Mouse (Mus musculus): ENCODE results near the gene Ankrd35. TPM values are rescaled to one million over a fixed set of nuclear protein-coding genes. Genes with fewer than 3 reads are reported as not detected.

The Ankrd35 gene
- polyA plus RNA-seq, 1 experiment from 2014 or later, result 5.5 TPM

DNA sequence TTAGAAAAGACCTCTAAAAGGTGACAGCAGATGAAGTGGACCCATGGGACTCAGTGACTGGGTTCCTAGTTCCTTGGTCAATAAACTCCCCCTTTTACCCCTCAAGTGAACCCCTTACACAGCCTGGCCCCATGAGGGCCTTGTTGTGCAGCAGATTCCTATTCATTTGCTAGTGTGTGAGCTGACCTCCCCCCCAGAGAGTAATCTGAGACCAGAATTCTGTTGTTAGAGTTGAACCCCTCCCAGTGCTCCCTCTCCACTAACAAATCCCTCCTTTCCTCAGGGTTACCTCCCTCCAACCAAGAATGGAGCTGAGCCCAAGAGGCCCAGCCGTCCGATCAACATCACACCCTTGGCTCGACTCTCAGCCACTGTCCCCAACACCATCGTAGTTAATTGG lies 31.1 kb downstream of the Ankrd35 start:
- no peaks in the 10 kb centered on the region for H3K27me3 ChIP-seq (ENCODE audit: control insufficient read depth, insufficient read depth, low read length)
- no peaks in the 10 kb centered on the region for H3K9me3 ChIP-seq (ENCODE audit: control insufficient read depth, low read length)
- no peak overlapping the region for H3K4me3 ChIP-seq (ENCODE audit: low read depth, low read length)
- TF ChIP-seq CTCF (IDR thresholded peaks at IDR 0.05; ENCODE audit: low read depth) (no peak), EP300 (optimal IDR thresholded peaks at IDR 0.05) (no peak)
- H3K4me2 ChIP-seq (replicated peaks; ENCODE audit: low read depth), result no peak overlapping the region
- no peak for DNase-seq (ENCODE audit: low spot score)
- H3K27ac ChIP-seq (replicated peaks), result no peak overlapping the region
- no peak overlapping the region for H3K9ac ChIP-seq (ENCODE audit: low read length)
- 90% methylated on average over 4 of the region's 4 CpGs for WGBS
- H3K36me3 ChIP-seq (ENCODE audit: control insufficient read depth, insufficient read depth, low read length), result peaks cover 28% of the 10 kb centered on the region
- H3K4me1 ChIP-seq (replicated peaks; ENCODE audit: control insufficient read depth, insufficient read depth), result no peaks in the 10 kb centered on the region; the same call in 1 of the 2 replicates
- ATAC-seq (ENCODE audit: low FRiP score, low TSS enrichment), result no peak

DNA sequence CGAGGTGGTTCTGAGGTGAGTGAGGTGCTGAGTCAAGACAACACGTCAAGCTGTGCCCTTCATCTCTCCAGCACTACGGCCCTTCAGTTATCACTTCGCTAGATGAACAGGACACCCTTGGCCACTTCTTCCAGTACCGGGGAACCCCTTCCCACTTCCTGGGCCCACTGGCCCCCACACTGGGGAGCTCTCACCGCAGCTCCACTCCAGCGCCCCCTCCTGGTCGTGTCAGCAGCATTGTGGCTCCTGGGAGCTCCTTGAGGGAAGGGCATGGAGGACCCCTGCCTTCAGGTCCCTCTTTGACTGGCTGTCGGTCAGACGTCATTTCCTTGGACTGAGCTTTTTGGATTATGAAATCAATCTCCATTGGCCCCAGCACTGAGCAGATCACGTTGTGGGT lies 34.8 kb downstream of the Ankrd35 start:
- no peak overlapping the region for H3K4me3 ChIP-seq (ENCODE audit: low read depth, low read length)
- H3K4me1 ChIP-seq (replicated peaks; ENCODE audit: control insufficient read depth, insufficient read depth), result no peaks in the 10 kb centered on the region
- no peaks in the 10 kb centered on the region for H3K27me3 ChIP-seq (ENCODE audit: control insufficient read depth, insufficient read depth, low read length)
- TF ChIP-seq EP300 (optimal IDR thresholded peaks at IDR 0.05) (no peak), CTCF (IDR thresholded peaks at IDR 0.05; ENCODE audit: low read depth) (peak; percentile 68)
- 69% methylated on average over 11 of the region's 11 CpGs for WGBS
- DNase-seq (ENCODE audit: low spot score) (peak; percentile 39), ATAC-seq (ENCODE audit: low FRiP score, low TSS enrichment) (no peak)
- H3K9ac ChIP-seq (ENCODE audit: low read length), result no peak overlapping the region
- H3K36me3 ChIP-seq (ENCODE audit: control insufficient read depth, insufficient read depth, low read length), result peaks cover 28% of the 10 kb centered on the region
- H3K9me3 ChIP-seq (ENCODE audit: control insufficient read depth, low read length), result no peaks in the 10 kb centered on the region
- no peak overlapping the region for H3K4me2 ChIP-seq (replicated peaks; ENCODE audit: low read depth)
- no peak overlapping the region for H3K27ac ChIP-seq (replicated peaks)

DNA sequence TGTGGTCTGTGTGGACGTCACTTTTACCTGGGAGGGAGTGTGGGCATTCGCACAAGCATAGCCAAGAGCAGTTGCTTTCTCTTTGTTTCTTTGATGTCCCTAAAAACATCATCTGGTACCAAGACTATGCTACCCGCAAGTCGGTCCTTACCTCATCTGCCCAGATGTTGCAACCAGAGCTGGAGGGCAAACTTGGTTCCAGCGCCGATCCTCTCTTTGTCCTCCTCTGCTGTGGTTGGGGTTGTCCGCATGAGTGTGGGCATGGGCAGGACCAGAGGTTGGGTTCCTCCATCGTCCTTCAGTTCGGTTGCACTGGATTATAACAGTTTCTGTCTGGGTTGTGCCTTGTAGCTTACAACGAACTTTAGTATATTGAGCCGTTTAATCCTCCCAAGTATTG lies 36.3 kb downstream of the Ankrd35 start:
- no peaks in the 10 kb centered on the region for H3K9me3 ChIP-seq (ENCODE audit: control insufficient read depth, low read length)
- no peak overlapping the region for H3K9ac ChIP-seq (ENCODE audit: low read length)
- 82% methylated on average over 11 of the region's 11 CpGs for WGBS
- H3K4me3 ChIP-seq (ENCODE audit: low read depth, low read length), result no peak overlapping the region
- H3K4me2 ChIP-seq (replicated peaks; ENCODE audit: low read depth), result no peak overlapping the region
- DNase-seq (ENCODE audit: low spot score), result no peak
- H3K36me3 ChIP-seq (ENCODE audit: control insufficient read depth, insufficient read depth, low read length), result peaks cover 28% of the 10 kb centered on the region
- ATAC-seq (ENCODE audit: low FRiP score, low TSS enrichment), result no peak
- H3K27me3 ChIP-seq (ENCODE audit: control insufficient read depth, insufficient read depth, low read length), result no peaks in the 10 kb centered on the region
- TF ChIP-seq CTCF (IDR thresholded peaks at IDR 0.05; ENCODE audit: low read depth), result no peak
- TF ChIP-seq EP300 (optimal IDR thresholded peaks at IDR 0.05), result no peak
- no peaks in the 10 kb centered on the region for H3K4me1 ChIP-seq (replicated peaks; ENCODE audit: control insufficient read depth, insufficient read depth)
- H3K27ac ChIP-seq (replicated peaks), result no peak overlapping the region

DNA sequence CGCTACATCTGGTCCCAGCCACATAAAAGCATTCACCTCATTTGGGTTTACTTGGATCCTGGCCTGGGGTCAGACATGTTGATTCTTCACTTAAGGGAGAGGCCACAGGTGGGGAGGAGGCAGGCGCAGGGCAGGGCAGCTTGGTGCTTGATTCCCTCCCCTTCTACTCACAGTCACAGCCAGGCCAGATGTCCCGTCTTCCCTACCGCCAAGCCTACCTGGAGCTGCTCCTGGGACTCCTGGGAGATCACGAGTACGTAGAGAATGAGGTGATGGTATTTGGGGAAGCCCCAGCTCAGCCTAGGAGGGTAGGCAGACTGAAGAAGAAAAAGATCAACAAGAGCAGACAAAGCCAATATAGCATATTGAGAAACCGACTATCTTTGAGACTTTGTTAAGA lies 37.1 kb downstream of the Ankrd35 start:
- Histone ChIP-seq H3K4me3 (ENCODE audit: low read depth, low read length) (no peak overlapping the region), H3K4me2 (replicated peaks; ENCODE audit: low read depth) (no peak overlapping the region), H3K27ac (replicated peaks) (no peak overlapping the region), H3K9me3 (ENCODE audit: control insufficient read depth, low read length) (no peaks in the 10 kb centered on the region), H3K36me3 (ENCODE audit: control insufficient read depth, insufficient read depth, low read length) (peaks cover 24% of the 10 kb centered on the region), H3K4me1 (replicated peaks; ENCODE audit: control insufficient read depth, insufficient read depth) (no peaks in the 10 kb centered on the region), H3K27me3 (ENCODE audit: control insufficient read depth, insufficient read depth, low read length) (no peaks in the 10 kb centered on the region), H3K9ac (ENCODE audit: low read length) (no peak overlapping the region)
- DNase-seq (ENCODE audit: low spot score), result no peak
- 51% methylated on average over 7 of the region's 7 CpGs for WGBS
- peak; percentile 30; the same call in 1 of the 2 replicates for ATAC-seq (ENCODE audit: low FRiP score, low TSS enrichment)
- TF ChIP-seq CTCF (IDR thresholded peaks at IDR 0.05; ENCODE audit: low read depth) (no peak), EP300 (optimal IDR thresholded peaks at IDR 0.05) (no peak)

DNA sequence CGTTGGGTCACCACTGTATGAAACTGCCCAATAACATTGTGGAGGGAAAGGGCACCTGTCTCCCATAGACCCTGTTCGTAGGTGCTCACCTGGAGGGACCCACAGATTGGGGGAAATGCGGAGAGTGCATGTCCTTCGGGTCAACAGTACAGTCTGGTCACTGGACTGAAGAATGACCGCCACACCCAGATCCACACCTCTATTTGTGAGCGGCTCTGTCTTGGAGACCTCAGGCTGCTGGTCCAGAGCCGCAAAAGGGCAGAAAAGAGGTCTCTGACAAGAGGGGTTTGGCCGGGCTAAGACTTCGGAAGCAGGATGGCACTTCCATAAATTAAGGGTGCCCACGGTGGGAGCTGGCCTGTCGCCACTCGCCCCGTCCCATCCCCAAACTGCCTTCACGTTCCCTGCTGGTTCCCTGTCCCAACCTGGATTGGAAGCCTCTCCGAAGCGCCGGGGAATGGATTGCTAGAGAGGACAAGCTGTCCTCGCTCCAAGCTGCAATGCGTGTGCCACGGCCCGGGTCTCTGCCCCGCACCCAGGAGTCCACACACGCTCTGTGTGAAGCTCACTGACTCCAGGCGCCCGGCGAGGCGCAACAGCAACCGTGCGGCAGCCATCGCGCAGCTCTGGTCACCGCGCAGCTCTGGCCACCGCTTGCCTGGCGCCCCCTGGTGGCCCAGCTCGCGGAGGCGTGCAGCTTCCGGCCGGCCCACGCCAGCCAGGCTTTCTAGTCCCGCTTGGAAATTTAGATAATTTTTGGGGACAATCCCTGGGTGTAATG lies 38.2 kb downstream of the Ankrd35 start, which contains the start of gene Nudt17:
TSS of gene Nudt17 (minus strand) at position 660 of the 781 bp plus-strand sequence.
- Histone ChIP-seq H3K4me2 (replicated peaks; ENCODE audit: low read depth) (peak within 1 kb of the TSS; percentile 91), H3K27me3 (ENCODE audit: control insufficient read depth, insufficient read depth, low read length) (no peaks in the 10 kb centered on the region), H3K36me3 (ENCODE audit: control insufficient read depth, insufficient read depth, low read length) (peaks cover 30% of the 10 kb centered on the region), H3K4me3 (ENCODE audit: low read depth, low read length) (peak within 1 kb of the TSS; percentile 48), H3K9me3 (ENCODE audit: control insufficient read depth, low read length) (no peaks in the 10 kb centered on the region), H3K9ac (ENCODE audit: low read length) (peak within 1 kb of the TSS; percentile 73), H3K27ac (replicated peaks) (no peak within 1 kb of the TSS), H3K4me1 (replicated peaks; ENCODE audit: control insufficient read depth, insufficient read depth) (no peaks in the 10 kb centered on the region)
- ATAC-seq (ENCODE audit: low FRiP score, low TSS enrichment) (peak; percentile 88), DNase-seq (ENCODE audit: low spot score) (peak; percentile 83)
- WGBS, result 5% methylated on average over 42 of the region's 42 CpGs
- TF ChIP-seq EP300 (optimal IDR thresholded peaks at IDR 0.05) (no peak), CTCF (IDR thresholded peaks at IDR 0.05; ENCODE audit: low read depth) (peak; percentile 97)

DNA sequence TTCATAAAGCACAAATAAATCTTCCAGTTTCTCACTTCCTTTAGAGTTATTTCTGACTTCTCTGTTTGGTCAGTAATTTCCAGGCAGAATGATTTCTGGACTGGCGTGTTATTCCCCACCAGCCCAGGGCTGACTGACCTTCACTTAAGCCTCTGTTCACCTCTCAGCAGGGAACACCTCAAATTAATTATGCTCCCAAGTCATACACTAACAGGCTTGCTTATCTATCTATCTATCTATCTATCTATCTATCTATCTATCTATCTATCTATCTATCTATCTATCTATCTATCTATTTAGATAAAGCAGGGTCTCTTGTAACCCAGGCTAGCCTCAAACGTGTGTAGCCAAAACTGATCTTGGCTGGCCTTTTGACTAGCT lies 38.7 kb downstream of the Ankrd35 start:
- Histone ChIP-seq H3K27me3 (ENCODE audit: control insufficient read depth, insufficient read depth, low read length) (no peaks in the 10 kb centered on the region), H3K4me3 (ENCODE audit: low read depth, low read length) (no peak overlapping the region), H3K36me3 (ENCODE audit: control insufficient read depth, insufficient read depth, low read length) (peaks cover 25% of the 10 kb centered on the region), H3K27ac (replicated peaks) (no peak overlapping the region), H3K9ac (ENCODE audit: low read length) (no peak overlapping the region), H3K4me1 (replicated peaks; ENCODE audit: control insufficient read depth, insufficient read depth) (no peaks in the 10 kb centered on the region), H3K9me3 (ENCODE audit: control insufficient read depth, low read length) (no peaks in the 10 kb centered on the region), H3K4me2 (replicated peaks; ENCODE audit: low read depth) (no peak overlapping the region; the same call in 1 of the 2 replicates)
- no peak for TF ChIP-seq CTCF (IDR thresholded peaks at IDR 0.05; ENCODE audit: low read depth)
- DNase-seq (ENCODE audit: low spot score) (no peak), ATAC-seq (ENCODE audit: low FRiP score, low TSS enrichment) (no peak; the same call in 1 of the 2 replicates)
- 51% methylated on average over 2 of the region's 2 CpGs for WGBS

Data from stomach, postnatal 0 days (tissue).